Mouse (Mus musculus) inflammation-experienced regulatory T-cells, adult 6 months (primary cell): ENCODE measurements around the gene Tubgcp5. TPM values are rescaled to one million over a fixed set of nuclear protein-coding genes. Genes with fewer than 3 reads are reported as not detected.
"Not testable (repeated sequence)": the region's sequence is repeated elsewhere in the genome, so short reads cannot be mapped to it uniquely, and the experiment has no call there.

Experiments
- ATAC-seq: one replicate; pipeline ENCODE4 v1.8.0; 2017
- polyA plus RNA-seq, 3 experiments: library from polyadenylated mRNA; unstranded; fragments of 100-300 nt; shearing (Covaris generic); gene quantifications; one replicate each; pipeline ENCODE4 v1.2.1; 2017

Tubgcp5 gene
- 10 to 100 TPM; 31.8 to 38.7 (median 33.4) TPM for polyA plus RNA-seq

- ATAC-seq: peak; percentile 100
These were observed at the start of gene Tubgcp5 for GRCm38 (mm10) chr7:55793952-55794603. Gene Tubgcp5, plus strand, starts transcription at chr7:55794154.

GRCm38 (mm10) chr7:55744566-55745220 is 49.3 kb upstream of the Tubgcp5 start:
- no peak for ATAC-seq

GRCm38 (mm10) chr7:55750841-55751240 is 43.1 kb upstream of the Tubgcp5 start:
- no peak for ATAC-seq

- ATAC-seq: no peak
These were observed 34.6 kb upstream of the Tubgcp5 start for GRCm38 (mm10) chr7:55759346-55759745.

GRCm38 (mm10) chr7:55767926-55768325 is 26.0 kb upstream of the Tubgcp5 start, which contains the start of gene Siglech:
Gene Siglech, plus strand, starts transcription at chr7:55768178.
- no peak for ATAC-seq

GRCm38 (mm10) chr7:55780011-55780410 is 13.9 kb upstream of the Tubgcp5 start:
- ATAC-seq: no peak

GRCm38 (mm10) chr7:55782493-55782892 is 11.5 kb upstream of the Tubgcp5 start:
- ATAC-seq: no peak

- ATAC-seq: no peak
These were observed 9.4 kb upstream of the Tubgcp5 start for GRCm38 (mm10) chr7:55784580-55784979.

- not testable (repeated sequence) for ATAC-seq
These were observed 3.4 kb upstream of the Tubgcp5 start for GRCm38 (mm10) chr7:55790586-55790985.

- no peak for ATAC-seq
These were observed 1.7 kb upstream of the Tubgcp5 start for GRCm38 (mm10) chr7:55792280-55792679.

- no peak for ATAC-seq
These were observed 560 bp upstream of the Tubgcp5 start for GRCm38 (mm10) chr7:55793236-55793951.

GRCm38 (mm10) chr7:55799981-55800380 is 6.0 kb downstream of the Tubgcp5 start:
- ATAC-seq: no peak

GRCm38 (mm10) chr7:55809967-55810366 is 16.0 kb downstream of the Tubgcp5 start:
- no peak for ATAC-seq

- no peak for ATAC-seq
These were observed 30.5 kb downstream of the Tubgcp5 start for GRCm38 (mm10) chr7:55824468-55824867.

GRCm38 (mm10) chr7:55827551-55827950 is 33.6 kb downstream of the Tubgcp5 start:
- ATAC-seq: no peak

GRCm38 (mm10) chr7:55836877-55837276 is 42.9 kb downstream of the Tubgcp5 start:
- ATAC-seq: no peak

- ATAC-seq: no peak
These were observed 47.5 kb downstream of the Tubgcp5 start, which contains the start of gene Cyfip1 for GRCm38 (mm10) chr7:55841445-55841844. Gene Cyfip1, plus strand, starts transcription at chr7:55841745.

- peak; percentile 77 for ATAC-seq
These were observed 48.1 kb downstream of the Tubgcp5 start for GRCm38 (mm10) chr7:55841977-55842503.

GRCm38 (mm10) chr7:55842504-55843152 is 48.7 kb downstream of the Tubgcp5 start:
- no peak for ATAC-seq

GRCm38 (mm10) chr7:55846606-55847312 is 52.8 kb downstream of the Tubgcp5 start:
- ATAC-seq: peak; percentile 44

GRCm38 (mm10) chr7:55849948-55850571 is 56.1 kb downstream of the Tubgcp5 start:
- ATAC-seq: no peak
